Mouse (Mus musculus) G1E-ER4 (cell line): ENCODE data around the gene Kif5a. TPM values are rescaled to one million over a fixed set of nuclear protein-coding genes. Genes with fewer than 3 reads are reported as not detected.

Experiments used
- GATA1 ChIP-seq: IDR thresholded peaks from one replicate; pipeline ENCODE4 v1.8.0; 2012; ENCODE audit warnings: low read length, inconsistent platforms
- polyA plus RNA-seq: library from polyadenylated mRNA; stranded (reverse); fragments of >175 nt; gene quantifications from 2 replicates; pipeline ENCODE4 v1.2.3, GENCODE M21; 2012

The Kif5a gene
- polyA plus RNA-seq, 1 experiment = 0.23 TPM

DNA sequence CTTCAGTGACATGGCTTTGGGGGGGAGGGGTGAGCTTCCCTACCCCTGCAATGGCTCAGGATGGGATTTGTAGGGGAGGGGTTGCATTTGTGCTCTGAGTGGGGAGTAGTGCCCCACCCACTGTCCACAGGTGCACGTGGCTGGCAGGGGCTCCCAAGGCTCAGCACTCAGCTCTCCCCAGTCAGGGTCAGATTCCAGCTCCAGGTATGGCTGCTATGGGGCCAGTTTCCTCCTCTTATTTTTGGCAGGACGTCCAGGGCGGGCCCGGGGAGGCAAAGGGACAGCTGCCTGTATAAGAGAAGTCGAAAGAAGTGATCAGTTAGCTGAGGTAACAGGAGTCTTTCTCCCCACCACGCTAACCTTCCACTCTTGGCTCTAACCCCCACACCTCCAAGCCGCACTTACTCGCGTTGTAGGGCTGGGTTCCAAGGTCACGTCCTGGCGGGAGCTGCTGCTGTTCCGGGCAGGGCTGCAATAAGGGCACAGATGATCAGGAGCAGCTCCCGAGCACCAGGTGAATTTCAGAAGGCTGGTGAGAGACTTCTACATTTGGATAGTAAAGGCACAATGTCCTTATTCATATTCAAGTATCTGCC lies 19.6 kb upstream of the Kif5a start:
- TF ChIP-seq GATA1 = no peak

DNA sequence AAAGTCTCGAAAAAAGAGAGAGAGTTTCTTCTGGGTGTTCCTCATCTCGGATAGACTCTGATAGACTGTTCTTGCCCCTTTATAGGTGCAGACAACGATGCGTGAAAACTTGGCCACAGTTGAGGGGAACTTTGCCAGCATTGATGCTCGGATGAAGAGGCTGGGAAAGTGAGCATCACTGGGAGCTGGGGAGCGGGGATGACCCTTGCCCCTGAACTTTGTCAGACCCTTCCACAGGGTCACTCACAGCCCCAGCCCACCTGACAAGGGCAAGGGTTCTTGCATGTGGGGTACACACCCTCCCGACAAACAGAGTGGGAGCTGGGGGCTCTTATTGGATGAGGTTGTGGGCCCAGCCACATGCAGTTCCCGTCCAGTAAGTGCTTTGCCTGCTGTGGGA lies 18.2 kb upstream of the Kif5a start:
- TF ChIP-seq GATA1 = no peak

DNA sequence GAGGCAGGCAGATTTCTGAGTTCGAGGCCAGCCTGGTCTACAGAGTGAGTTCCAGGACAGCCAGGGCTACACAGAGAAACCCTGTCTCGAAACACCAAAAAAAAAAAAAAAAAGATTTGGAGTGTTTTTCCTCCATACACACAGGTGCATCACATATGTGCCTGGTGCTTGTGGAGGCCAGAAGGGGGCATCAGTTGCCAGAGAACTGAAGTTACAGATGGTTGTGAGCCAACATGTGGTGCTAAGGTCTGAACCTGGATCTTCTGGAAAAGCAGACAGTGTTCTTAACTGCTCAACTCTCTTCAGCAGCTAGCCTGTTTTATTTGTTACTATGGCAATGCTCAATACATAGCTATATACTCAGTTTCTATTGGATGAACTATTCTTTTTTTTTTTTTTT lies 16.6 kb upstream of the Kif5a start:
- TF ChIP-seq GATA1 = no peak

GRCm38 (mm10) chr10:127274261-127275022 lies 11.3 kb upstream of the Kif5a start:
- no peak for TF ChIP-seq GATA1

- no peak for TF ChIP-seq GATA1
Observed at GRCm38 (mm10) chr10:127272371-127272770, 9.2 kb upstream of the Kif5a start.

GRCm38 (mm10) chr10:127269884-127270283 lies 6.7 kb upstream of the Kif5a start:
- no peak for TF ChIP-seq GATA1

- TF ChIP-seq GATA1 = no peak
Observed at GRCm38 (mm10) chr10:127269036-127269435, 5.9 kb upstream of the Kif5a start.

DNA sequence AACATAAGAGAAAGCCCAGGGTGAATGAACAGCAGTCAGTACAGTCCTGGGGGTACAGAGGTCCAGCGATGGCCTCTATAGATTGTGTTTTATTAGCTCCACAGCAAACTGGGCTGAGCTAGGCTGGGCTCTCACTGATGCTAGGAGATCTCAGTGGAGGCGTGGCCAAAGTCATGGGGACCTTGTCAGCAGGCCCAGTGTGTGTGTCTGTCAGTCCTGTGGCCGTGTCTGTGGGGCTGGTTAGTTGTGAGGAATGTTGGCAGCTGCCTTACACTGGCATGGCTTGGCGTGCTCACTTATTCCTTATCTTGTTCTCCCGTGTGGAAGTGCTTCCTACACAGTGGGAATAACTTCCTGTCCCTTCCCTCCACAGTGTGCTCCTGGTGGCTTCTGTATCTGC lies 5.3 kb upstream of the Kif5a start:
- no peak for TF ChIP-seq GATA1

DNA sequence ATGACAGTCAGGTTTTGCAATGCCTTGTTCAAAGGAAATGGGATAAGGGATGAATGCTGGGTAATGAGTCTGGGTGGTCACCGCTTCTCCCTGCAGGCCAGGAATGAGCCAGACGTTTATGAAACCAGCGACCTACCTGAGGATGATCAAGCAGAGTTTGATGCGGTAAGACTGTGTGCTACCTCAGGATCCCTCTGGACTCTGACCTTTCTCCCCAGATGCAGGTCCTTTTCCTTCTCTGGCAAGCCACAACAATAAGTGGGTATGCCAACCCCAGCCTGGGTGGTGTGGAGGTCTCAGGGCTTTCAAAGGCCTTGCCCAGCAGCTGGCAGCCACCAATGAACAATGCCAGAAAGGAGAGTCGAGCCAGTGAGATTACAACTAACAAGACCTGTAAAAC lies 4.2 kb upstream of the Kif5a start:
- TF ChIP-seq GATA1 = no peak

- TF ChIP-seq GATA1 = no peak
Observed at GRCm38 (mm10) chr10:127266112-127267091, 3.3 kb upstream of the Kif5a start, which contains the start of gene Dctn2. TSS of gene Dctn2 (plus strand) at chr10:127266368.

- no peak for TF ChIP-seq GATA1
Observed at GRCm38 (mm10) chr10:127265727-127266111, 2.6 kb upstream of the Kif5a start.

- no peak for TF ChIP-seq GATA1
Observed at GRCm38 (mm10) chr10:127264971-127265370, 1.8 kb upstream of the Kif5a start.

- no peak for TF ChIP-seq GATA1
Observed at GRCm38 (mm10) chr10:127264336-127264735, 1.2 kb upstream of the Kif5a start.

DNA sequence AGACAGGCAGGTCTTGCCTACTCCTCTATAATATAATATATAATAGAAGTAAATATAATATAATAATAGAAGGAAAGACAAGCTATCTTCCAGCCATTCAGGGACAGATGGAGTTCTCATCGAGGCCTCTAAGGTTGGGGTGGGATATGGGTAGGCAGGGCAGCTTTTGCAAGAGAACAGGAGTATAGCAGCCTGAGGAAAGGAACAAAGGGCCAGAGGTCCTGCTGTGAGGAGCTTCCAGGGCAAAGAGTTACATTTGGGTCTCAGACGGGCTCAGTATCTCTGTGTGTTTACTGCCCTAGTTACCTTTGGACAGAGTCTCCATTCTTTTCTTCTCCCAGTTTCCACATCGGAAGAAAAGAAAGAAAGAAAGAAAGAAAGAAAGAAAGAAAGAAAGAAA lies 483 bp upstream of the Kif5a start:
- TF ChIP-seq GATA1 = no peak

- TF ChIP-seq GATA1 = no peak
Observed at GRCm38 (mm10) chr10:127261706-127262547, 1.2 kb downstream of the Kif5a start.
